Mouse (Mus musculus): ENCODE results near the gene Tpt1. TPM values are rescaled to one million over a fixed set of nuclear protein-coding genes. Genes with fewer than 3 reads are reported as not detected.

Tpt1 gene
- polyA plus RNA-seq, 1 experiment from 2014 or later: 1,020 TPM

Other genes with a start within 250 kb of the Tpt1 start
- not detected in 2 replicates for gene Erich6b, start 202.8 kb upstream of the Tpt1 start, polyA plus RNA-seq (2014; fragmentation: Nextera tagmentation; extraction: Ambion mirVana)
- gene Cog3, start 90.6 kb upstream of the Tpt1 start, polyA plus RNA-seq (2014; fragmentation: Nextera tagmentation; extraction: Ambion mirVana): 22.5 and 23.9 TPM in 2 replicates
- 9.2 and 9.4 TPM in 2 replicates for gene Slc25a30, start 58.1 kb upstream of the Tpt1 start, polyA plus RNA-seq (2014; fragmentation: Nextera tagmentation; extraction: Ambion mirVana)
- 0.79 and 1.2 TPM in 2 replicates for gene Kctd4, start 109.9 kb downstream of the Tpt1 start, polyA plus RNA-seq (2014; fragmentation: Nextera tagmentation; extraction: Ambion mirVana)
- 57.0 and 59.0 TPM in 2 replicates for gene Gtf2f2, start 165.8 kb downstream of the Tpt1 start, polyA plus RNA-seq (2014; fragmentation: Nextera tagmentation; extraction: Ambion mirVana)